Mouse (Mus musculus) heart, embryonic 15.5 days (tissue): ENCODE data around the gene Tm6sf1. TPM values are rescaled to one million over a fixed set of nuclear protein-coding genes. Genes with fewer than 3 reads are reported as not detected.

ENCODE experiments used
- ATAC-seq: fragments of 200-750 bp; cut with Nextera tagmentation; replicated peaks from 2 replicates; pipeline ENCODE4 v1.8.0; 2017; ENCODE audit warnings: low read depth, moderate TSS enrichment; ENCODE audit not compliant: insufficient number of reproducible peaks, insufficient read depth, low FRiP score
- H3K27ac ChIP-seq: fragments of 300-500 bp; sonication (generic); 2 replicates; pipeline ENCODE4 v1.5.1; 2015; ENCODE audit warnings: mild to moderate bottlenecking, inconsistent platforms
- H3K27me3 ChIP-seq: fragments of 300-500 bp; sonication (generic); 2 replicates; pipeline ENCODE4 v1.6.1; 2015; ENCODE audit warnings: inconsistent platforms
- H3K36me3 ChIP-seq: fragments of 300-500 bp; sonication (generic); 2 replicates; pipeline ENCODE4 v1.6.1; 2015; ENCODE audit warnings: mild to moderate bottlenecking, inconsistent platforms
- H3K4me1 ChIP-seq: fragments of 300-500 bp; sonication (generic); replicated peaks from 2 replicates; pipeline ENCODE4 v1.6.1; 2015; ENCODE audit warnings: inconsistent platforms
- H3K4me2 ChIP-seq: fragments of 300-500 bp; sonication (generic); 2 replicates; pipeline ENCODE4 v1.6.1; 2015; ENCODE audit warnings: inconsistent platforms, mild to moderate bottlenecking, moderate library complexity
- H3K4me3 ChIP-seq: fragments of 300-500 bp; sonication (generic); 2 replicates; pipeline ENCODE4 v1.5.1; 2015; ENCODE audit warnings: mild to moderate bottlenecking, inconsistent platforms
- H3K9ac ChIP-seq: fragments of 300-500 bp; sonication (generic); 2 replicates; pipeline ENCODE4 v1.6.1; 2015; ENCODE audit warnings: mild to moderate bottlenecking, inconsistent platforms
- H3K9me3 ChIP-seq: fragments of 300-500 bp; sonication (generic); replicated peaks from 2 replicates; pipeline ENCODE4 v1.6.1; 2016; ENCODE audit warnings: inconsistent platforms
- WGBS: fragments of 180-500 bp; shearing (Covaris S2); methylation state at CpG from one replicate; pipeline ENCODE4 v1.1.7; 2015; ENCODE audit warnings: mixed read lengths; 5-methylcytosine and 5-hydroxymethylcytosine counted together
- polyA plus RNA-seq: library from polyadenylated mRNA; unstranded; fragments of >200 nt; fragmentation: Nextera tagmentation; extraction: Ambion mirVana; gene quantifications from 2 replicates; pipeline ENCODE4 v1.2.1, GENCODE M21; 2015

Gene Tm6sf1
- polyA plus RNA-seq, 1 experiment from 2014 or later: 28.2 TPM

- WGBS: 65% methylated on average over 6 of the region's 6 CpGs
Measured at GRCm38 (mm10) chr7:81850171-81850570, 8.6 kb upstream of the Tm6sf1 start.

GRCm38 (mm10) chr7:81851706-81852105, 7.1 kb upstream of the Tm6sf1 start:
- Histone ChIP-seq H3K4me3 (no peak overlapping the region), H3K36me3 (no peaks in the 10 kb centered on the region), H3K27me3 (no peaks in the 10 kb centered on the region), H3K9ac (no peak overlapping the region), H3K9me3 (no peaks in the 10 kb centered on the region), H3K4me1 (peaks cover 13% of the 10 kb centered on the region), H3K4me2 (no peak overlapping the region), H3K27ac (no peak overlapping the region)
- no peak for ATAC-seq
- WGBS: 72% methylated on average over 3 of the region's 3 CpGs

More at GRCm38 (mm10) chr7:81850171-81850570, 8.6 kb upstream of the Tm6sf1 start:
- no peaks in the 10 kb centered on the region for H3K9me3 ChIP-seq
- no peak overlapping the region for H3K4me3 ChIP-seq
- no peak for ATAC-seq
- H3K27ac ChIP-seq: no peak overlapping the region
- H3K4me1 ChIP-seq: peaks cover 13% of the 10 kb centered on the region
- no peak overlapping the region for H3K9ac ChIP-seq
- H3K27me3 ChIP-seq: no peaks in the 10 kb centered on the region
- H3K4me2 ChIP-seq: no peak overlapping the region
- no peaks in the 10 kb centered on the region for H3K36me3 ChIP-seq

DNA sequence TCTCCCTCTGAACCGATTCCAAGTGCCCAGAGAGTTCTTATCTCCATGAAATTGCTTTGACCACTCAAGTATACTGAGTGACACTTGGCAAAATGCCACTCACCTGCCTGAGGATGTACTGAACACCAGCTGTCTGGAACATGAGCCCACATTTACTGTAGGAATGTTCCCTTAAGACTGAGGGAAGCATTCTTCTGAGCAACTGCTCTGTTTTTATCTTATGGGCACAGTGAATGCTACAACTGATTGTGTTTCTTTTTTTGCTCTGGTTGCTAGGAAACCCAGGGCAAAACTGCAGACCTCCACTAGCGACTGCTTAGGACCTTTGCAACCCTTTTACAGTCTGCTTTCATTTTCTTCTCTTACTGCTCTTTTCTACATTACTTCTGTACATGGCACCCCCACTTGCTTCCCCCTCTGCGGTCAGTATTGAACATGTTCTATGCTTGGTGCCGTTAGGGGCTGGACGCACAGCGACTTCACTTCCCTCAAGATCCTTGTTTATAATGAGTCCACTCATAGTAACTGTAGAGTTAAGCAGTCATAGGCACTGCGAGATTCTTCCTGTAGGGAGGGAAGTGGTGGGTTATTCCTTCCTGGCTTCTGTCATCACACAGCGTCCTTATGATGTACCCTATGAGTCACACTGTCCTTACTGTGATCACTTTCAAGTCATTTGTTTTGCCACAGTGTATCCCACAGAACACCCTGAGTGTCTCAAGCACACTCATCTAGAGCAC, 4.1 kb upstream of the Tm6sf1 start:
- H3K9ac ChIP-seq: no peak overlapping the region
- H3K9me3 ChIP-seq: no peaks in the 10 kb centered on the region
- ATAC-seq: peak; percentile 54
- H3K4me1 ChIP-seq: peaks cover 31% of the 10 kb centered on the region
- H3K27ac ChIP-seq: peak overlapping the region; percentile 68
- no peaks in the 10 kb centered on the region for H3K36me3 ChIP-seq
- peak overlapping the region; percentile 47 for H3K4me2 ChIP-seq
- H3K27me3 ChIP-seq: no peaks in the 10 kb centered on the region
- peak overlapping the region; percentile 0; the same call in 1 of the 2 replicates for H3K4me3 ChIP-seq
- 29% methylated on average over 8 of the region's 8 CpGs for WGBS

GRCm38 (mm10) chr7:81855694-81856093, 3.1 kb upstream of the Tm6sf1 start, which contains the start of gene Gm10160:
Gene Gm10160 (minus strand): TSS chr7:81855794.
- Histone ChIP-seq H3K27ac (peak within 1 kb of the TSS; percentile 68), H3K4me2 (peak within 1 kb of the TSS; percentile 47), H3K4me3 (peak within 1 kb of the TSS; percentile 0; the same call in 1 of the 2 replicates), H3K9ac (no peak within 1 kb of the TSS), H3K36me3 (no peaks in the 10 kb centered on the region), H3K27me3 (no peaks in the 10 kb centered on the region), H3K9me3 (no peaks in the 10 kb centered on the region), H3K4me1 (peaks cover 40% of the 10 kb centered on the region)
- ATAC-seq: no peak
- WGBS: 84% methylated on average over 1 of the region's 1 CpGs

- Histone ChIP-seq H3K4me1 (peaks cover 44% of the 10 kb centered on the region), H3K4me2 (no peak overlapping the region), H3K27ac (no peak overlapping the region), H3K4me3 (no peak overlapping the region), H3K36me3 (no peaks in the 10 kb centered on the region), H3K9ac (no peak overlapping the region), H3K9me3 (no peaks in the 10 kb centered on the region), H3K27me3 (no peaks in the 10 kb centered on the region)
- 78% methylated on average over 4 of the region's 4 CpGs for WGBS
- no peak for ATAC-seq
Measured at GRCm38 (mm10) chr7:81856221-81856620, 2.6 kb upstream of the Tm6sf1 start.

DNA sequence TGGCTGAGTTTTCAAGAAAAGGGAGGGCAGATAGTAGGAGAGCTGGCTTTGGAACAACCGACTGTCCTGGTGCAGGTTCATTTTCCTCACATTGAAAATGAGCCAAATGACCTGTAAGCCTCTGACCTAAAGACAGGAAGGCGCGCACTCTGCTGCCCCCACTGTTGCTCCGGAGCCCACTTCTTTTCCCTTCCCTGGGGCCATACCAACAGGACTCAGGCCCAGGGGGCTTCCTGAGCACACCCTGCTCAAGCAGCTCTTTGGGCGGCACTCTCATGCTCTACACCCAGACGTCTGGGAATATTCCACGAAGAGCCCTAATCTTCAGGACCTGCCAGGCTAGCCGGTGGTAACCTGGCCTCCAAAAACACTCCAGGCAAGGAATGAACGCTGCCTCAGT, 565 bp upstream of the Tm6sf1 start:
- Histone ChIP-seq H3K4me2 (peak overlapping the region; percentile 92), H3K4me3 (peak overlapping the region; percentile 72), H3K9ac (0 out of 2 replicates have a peak overlapping the region, but pooled peaks have one; percentile 16), H3K9me3 (no peaks in the 10 kb centered on the region), H3K36me3 (no peaks in the 10 kb centered on the region), H3K27ac (no peak overlapping the region), H3K27me3 (no peaks in the 10 kb centered on the region), H3K4me1 (peaks cover 57% of the 10 kb centered on the region)
- ATAC-seq: no peak
- 18% methylated on average over 9 of the region's 9 CpGs for WGBS

DNA sequence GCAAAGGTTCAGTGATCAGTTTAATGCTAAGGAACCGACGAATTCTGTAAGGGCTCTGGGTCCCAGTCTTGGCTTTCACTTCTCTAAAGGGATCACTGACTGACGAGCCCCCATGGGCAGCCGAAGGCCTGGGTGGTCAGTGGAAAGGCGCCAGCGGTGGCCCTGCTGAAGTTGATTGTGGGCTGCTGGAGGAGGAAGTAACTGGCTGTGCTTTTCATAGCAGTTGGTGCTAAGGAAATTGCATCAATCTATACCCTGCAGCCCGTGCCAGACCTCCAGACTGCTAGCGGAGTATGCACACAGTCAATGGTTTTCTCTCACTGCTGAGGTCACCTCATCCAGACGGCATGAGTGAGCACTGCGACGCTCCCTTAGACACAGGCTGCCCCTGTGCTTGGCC, 1.3 kb downstream of the Tm6sf1 start:
- H3K4me3 ChIP-seq: peak overlapping the region; percentile 72
- H3K27me3 ChIP-seq: no peaks in the 10 kb centered on the region
- 0 out of 2 replicates have a peak, but pooled peaks have one; percentile 12 for ATAC-seq
- H3K27ac ChIP-seq: peak overlapping the region; percentile 60
- H3K4me2 ChIP-seq: peak overlapping the region; percentile 92
- peak overlapping the region; percentile 73 for H3K9ac ChIP-seq
- peaks cover 53% of the 10 kb centered on the region for H3K4me1 ChIP-seq
- H3K9me3 ChIP-seq: no peaks in the 10 kb centered on the region
- no peaks in the 10 kb centered on the region for H3K36me3 ChIP-seq
- 37% methylated on average over 11 of the region's 11 CpGs for WGBS

- ATAC-seq: no peak
- H3K9me3 ChIP-seq: no peaks in the 10 kb centered on the region
- H3K36me3 ChIP-seq: 0 out of 2 replicates have a peak, but pooled peaks cover 3% of the 10 kb centered on the region
- no peaks in the 10 kb centered on the region for H3K27me3 ChIP-seq
- peak overlapping the region; percentile 60; the same call in 1 of the 2 replicates for H3K27ac ChIP-seq
- H3K4me3 ChIP-seq: peak overlapping the region; percentile 72
- peak overlapping the region; percentile 92 for H3K4me2 ChIP-seq
- peaks cover 53% of the 10 kb centered on the region for H3K4me1 ChIP-seq
- WGBS: 81% methylated on average over 5 of the region's 5 CpGs
- 0 out of 2 replicates have a peak overlapping the region, but pooled peaks have one; percentile 11 for H3K9ac ChIP-seq
Measured at GRCm38 (mm10) chr7:81860996-81861395, 2.2 kb downstream of the Tm6sf1 start.

- Histone ChIP-seq H3K4me1 (peaks cover 53% of the 10 kb centered on the region), H3K4me3 (no peak overlapping the region)
- ATAC-seq: no peak
Measured at GRCm38 (mm10) chr7:81861461-81861860, 2.7 kb downstream of the Tm6sf1 start.

GRCm38 (mm10) chr7:81861921-81862320, 3.1 kb downstream of the Tm6sf1 start:
- no peak overlapping the region; the same call in 1 of the 2 replicates for H3K4me2 ChIP-seq
- no peak overlapping the region for H3K4me3 ChIP-seq
- no peaks in the 10 kb centered on the region for H3K27me3 ChIP-seq
- peaks cover 53% of the 10 kb centered on the region for H3K4me1 ChIP-seq
- no peak overlapping the region for H3K9ac ChIP-seq
- WGBS: 57% methylated on average over 4 of the region's 4 CpGs
- no peaks in the 10 kb centered on the region for H3K9me3 ChIP-seq
- H3K36me3 ChIP-seq: 0 out of 2 replicates have a peak, but pooled peaks cover 4% of the 10 kb centered on the region
- no peak for ATAC-seq
- peak overlapping the region; percentile 60; the same call in 1 of the 2 replicates for H3K27ac ChIP-seq

More at GRCm38 (mm10) chr7:81861461-81861860, 2.7 kb downstream of the Tm6sf1 start:
- no peaks in the 10 kb centered on the region for H3K27me3 ChIP-seq
- H3K4me2 ChIP-seq: peak overlapping the region; percentile 92; the same call in 1 of the 2 replicates
- WGBS: 88% methylated on average over 2 of the region's 2 CpGs
- H3K9ac ChIP-seq: no peak overlapping the region
- H3K36me3 ChIP-seq: 0 out of 2 replicates have a peak, but pooled peaks cover 4% of the 10 kb centered on the region
- no peaks in the 10 kb centered on the region for H3K9me3 ChIP-seq
- H3K27ac ChIP-seq: peak overlapping the region; percentile 60; the same call in 1 of the 2 replicates
